Mouse (Mus musculus): Measurements from ENCODE around the gene Crim1.

The Crim1 gene

DNA sequence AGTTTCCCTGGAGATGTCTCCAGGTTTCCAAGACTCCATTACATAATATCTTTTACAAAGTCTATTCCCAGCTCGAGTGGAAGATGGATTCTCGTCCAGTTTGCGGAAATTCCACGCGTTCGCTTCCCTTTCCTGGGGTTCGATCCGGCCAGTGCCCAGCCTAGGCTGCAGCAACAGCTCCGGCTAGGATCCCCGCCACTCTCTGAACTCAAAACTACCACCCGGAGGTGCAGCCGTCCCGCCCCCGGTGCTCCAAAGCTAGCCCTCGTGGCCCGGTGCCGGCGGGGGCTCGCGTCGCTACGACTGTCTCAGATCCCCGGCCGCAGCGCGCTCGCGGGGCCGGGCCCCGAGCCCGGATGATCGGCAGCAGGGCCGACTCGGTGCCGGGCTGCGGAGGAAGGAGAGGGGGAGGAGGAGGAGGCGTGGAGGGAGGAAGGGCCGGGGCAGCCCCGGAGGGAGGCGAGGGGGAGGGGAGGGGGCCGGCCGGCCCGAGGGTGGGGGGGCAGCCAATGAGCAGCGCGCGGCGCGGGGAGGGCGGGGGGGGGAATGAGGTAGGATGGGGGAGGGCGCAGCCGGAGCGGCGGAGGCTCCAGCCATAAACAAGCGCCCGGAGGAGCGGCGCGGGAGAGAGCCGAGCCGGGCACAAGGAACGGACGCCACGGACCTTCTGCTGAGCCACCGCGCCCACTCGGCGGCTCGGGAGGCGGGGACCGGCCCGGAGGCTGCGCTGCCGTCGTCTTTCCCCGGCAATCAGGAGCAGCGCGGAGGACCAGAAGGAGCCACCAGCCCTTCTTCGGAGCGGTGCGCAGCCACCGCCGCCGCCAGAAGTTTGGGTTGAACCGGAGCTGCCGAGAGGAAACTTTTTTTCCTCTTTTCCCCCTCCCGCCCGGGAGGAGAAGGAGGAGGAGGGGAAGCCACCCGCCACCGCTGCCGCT lies at the start of gene Crim1:
Gene Crim1, plus strand, starts transcription at position 623 of the 935 bp plus-strand sequence.
- no peak for DNase-seq (ENCODE audit: extremely low read depth, low read depth)

DNA sequence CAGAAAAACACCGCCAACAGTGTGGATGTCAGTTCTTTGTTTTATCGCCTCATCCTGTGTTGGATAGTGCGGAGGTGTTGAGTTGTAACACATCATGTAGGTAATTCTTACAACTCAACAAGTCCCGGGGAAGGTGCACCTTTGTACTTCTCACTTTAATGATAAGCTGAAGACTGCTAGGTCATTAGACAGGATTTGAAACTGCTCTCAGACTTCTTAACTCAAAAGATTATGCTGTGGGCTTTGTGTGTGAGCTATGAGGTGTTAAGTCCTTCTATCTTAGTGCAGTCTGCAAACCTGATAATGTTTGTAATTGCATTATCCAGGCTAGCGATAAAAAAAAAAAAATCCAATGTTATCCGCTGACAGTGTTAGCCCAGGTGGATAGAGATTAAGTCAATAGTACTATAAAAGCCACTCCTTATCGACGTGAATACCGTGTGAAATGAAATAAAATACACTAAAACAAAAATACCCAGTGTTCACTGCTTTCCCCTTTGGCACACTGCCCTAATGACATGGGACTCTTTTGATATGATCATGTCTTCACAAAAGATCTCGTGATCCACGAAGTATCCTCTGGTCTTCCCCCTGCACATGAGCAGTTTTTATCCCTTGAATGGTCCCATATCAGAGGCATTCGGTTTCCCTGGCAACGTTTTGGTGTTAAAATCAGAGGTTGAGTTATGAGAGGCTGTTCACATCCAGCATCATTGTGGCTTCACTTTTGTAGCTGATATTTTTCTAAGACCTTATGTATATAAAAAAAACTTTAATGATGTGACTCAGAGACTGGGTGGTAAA lies 48.4 kb upstream of the Crim1 start:
- no peak for DNase-seq (ENCODE audit: extremely low read depth, low read depth)

DNA sequence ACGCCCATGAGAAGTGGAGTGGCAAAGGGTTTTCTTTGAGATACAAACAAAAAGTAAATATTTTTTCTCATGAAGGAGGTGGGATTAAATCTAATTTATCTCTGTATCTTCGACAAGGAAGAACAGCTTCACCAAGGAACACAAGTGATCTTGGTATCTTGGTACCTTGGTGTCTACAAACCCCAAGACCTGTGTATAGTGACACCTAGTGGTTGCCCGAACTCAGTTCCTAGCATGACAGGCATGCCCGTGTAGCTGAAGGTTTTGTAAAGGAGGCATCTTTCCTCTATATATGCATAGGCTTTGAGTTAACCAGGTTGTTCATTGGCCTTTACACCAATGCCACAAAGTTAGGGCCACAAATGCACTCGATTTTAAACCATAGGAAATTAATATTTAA lies 36.8 kb upstream of the Crim1 start:
- peak; percentile 67 for DNase-seq (ENCODE audit: extremely low read depth, low read depth)

- peak; percentile 14 for DNase-seq (ENCODE audit: extremely low read depth, low read depth)
Measured at GRCm38 (mm10) chr17:78163724-78164236, 36.3 kb upstream of the Crim1 start.

- no peak for DNase-seq (ENCODE audit: extremely low read depth, low read depth)
Measured at GRCm38 (mm10) chr17:78165855-78166254, 34.2 kb upstream of the Crim1 start.

GRCm38 (mm10) chr17:78166566-78166965 lies 33.5 kb upstream of the Crim1 start:
- DNase-seq (ENCODE audit: extremely low read depth, low read depth), result no peak

DNA sequence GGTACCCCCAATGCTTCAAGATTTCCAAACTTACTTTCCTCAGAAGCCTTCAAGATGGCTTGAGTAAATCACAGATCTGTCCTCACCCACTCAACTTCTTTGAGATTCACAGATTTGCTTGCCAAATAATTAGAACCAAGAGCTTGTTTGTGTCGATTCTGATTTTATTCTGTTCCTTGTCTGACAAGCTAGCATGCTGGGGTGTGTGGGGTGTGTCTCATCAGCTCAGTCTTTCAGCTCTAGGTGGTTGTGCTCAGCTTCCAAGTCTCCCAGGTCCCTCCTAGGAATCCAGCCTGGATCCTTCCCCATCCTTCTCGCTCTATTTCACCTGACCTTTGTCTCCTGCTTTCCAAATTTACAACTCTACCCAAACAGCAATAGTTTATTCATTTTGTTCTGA lies 27.7 kb upstream of the Crim1 start:
- no peak for DNase-seq (ENCODE audit: extremely low read depth, low read depth)

DNA sequence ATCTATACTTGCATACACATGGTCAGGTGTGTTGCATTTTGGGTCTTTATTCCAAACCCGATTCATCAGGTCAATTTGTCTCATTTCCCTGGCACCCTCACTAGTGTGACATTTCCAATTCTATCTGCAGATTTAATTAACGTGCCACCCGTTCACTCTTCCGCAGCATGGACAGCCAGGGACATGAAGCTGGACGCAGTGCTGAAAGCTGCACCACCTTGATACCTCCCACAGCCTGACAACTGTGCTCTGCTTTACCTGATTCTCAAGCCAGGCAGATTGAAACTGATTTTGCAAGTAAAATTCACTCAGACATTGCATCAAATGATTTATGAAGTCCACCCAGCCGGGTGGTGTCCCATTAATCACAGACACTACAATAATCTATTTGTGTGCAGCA lies 19.3 kb upstream of the Crim1 start:
- no peak for DNase-seq (ENCODE audit: extremely low read depth, low read depth)

GRCm38 (mm10) chr17:78196184-78196583 lies 3.9 kb upstream of the Crim1 start:
- no peak for DNase-seq (ENCODE audit: extremely low read depth, low read depth)

DNA sequence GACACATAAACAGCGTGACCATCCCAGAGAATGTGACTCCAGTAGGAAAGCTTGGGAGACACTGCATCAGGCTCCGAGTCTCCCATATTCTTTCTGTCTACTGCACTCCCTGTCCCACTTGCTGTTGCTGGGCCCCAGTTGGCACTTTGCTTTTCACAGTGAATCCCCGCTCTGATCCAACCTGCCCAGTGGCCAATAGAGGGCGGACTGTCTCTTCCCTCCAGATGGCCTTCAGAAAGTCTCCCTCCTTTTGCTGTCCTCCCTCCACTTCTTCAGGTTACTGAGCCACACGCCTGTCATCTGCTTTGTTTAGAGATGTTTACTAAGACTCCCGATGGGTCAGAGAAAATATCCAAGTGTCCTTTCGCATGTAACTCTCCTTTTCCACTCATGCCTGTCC lies 2.9 kb upstream of the Crim1 start:
- no peak for DNase-seq (ENCODE audit: extremely low read depth, low read depth)

- DNase-seq (ENCODE audit: extremely low read depth, low read depth), result no peak
Measured at GRCm38 (mm10) chr17:78198140-78198539, 1.9 kb upstream of the Crim1 start.

- no peak for DNase-seq (ENCODE audit: extremely low read depth, low read depth)
Measured at GRCm38 (mm10) chr17:78198820-78199219, 1.2 kb upstream of the Crim1 start.

DNA sequence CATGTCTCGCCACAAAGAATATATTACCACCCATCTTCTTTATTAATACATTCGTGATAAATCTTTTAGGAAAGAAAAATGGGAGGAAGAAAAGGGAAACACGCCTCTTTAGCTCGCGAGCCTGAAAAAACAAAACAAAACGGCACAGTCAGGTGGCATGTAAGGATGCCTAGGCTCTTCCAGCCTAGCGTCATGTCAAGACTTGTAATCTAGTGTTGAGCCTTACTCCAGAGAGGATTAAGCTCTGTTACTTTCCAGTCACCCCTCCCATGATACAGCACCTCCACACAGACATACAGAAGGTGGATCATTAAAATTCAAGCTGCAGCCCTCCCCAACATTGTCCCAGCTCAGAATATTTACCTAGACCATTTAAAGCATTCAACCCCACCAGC lies 820 bp upstream of the Crim1 start:
- no peak for DNase-seq (ENCODE audit: extremely low read depth, low read depth)

DNA sequence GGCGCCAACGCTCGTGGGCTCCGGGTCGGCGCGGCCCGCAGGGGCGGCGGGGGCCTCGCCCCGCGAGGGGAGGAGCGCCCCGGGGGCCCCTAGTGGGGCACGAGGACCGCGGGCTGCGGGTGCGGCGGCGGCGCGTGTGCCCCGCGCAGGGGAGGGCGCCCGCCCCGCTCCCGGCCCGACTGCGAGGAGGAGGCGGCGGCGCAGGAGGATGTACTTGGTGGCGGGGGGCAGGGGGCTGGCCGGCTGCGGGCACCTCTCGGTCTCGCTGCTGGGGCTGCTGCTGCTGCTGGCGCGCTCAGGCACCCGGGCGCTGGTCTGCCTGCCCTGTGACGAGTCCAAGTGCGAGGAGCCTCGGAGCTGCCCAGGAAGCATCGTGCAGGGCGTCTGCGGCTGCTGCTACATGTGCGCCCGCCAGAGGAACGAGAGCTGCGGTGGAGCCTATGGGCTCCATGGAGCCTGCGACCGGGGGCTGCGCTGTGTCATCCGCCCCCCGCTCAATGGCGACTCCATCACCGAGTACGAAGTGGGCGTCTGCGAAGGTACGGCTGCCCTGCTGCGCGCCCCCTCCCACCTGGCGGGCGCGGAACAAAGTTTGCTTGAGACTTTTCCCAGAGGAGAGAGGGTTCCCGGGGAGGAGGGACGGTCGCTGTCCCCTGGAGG lies 643 bp downstream of the Crim1 start:
- DNase-seq (ENCODE audit: extremely low read depth, low read depth), result no peak

GRCm38 (mm10) chr17:78201221-78202058 lies 1.4 kb downstream of the Crim1 start:
- no peak for DNase-seq (ENCODE audit: extremely low read depth, low read depth)

- DNase-seq (ENCODE audit: extremely low read depth, low read depth), result no peak
Measured at GRCm38 (mm10) chr17:78202221-78202620, 2.2 kb downstream of the Crim1 start.

- DNase-seq (ENCODE audit: extremely low read depth, low read depth), result no peak
Measured at GRCm38 (mm10) chr17:78202756-78203155, 2.7 kb downstream of the Crim1 start.

DNA sequence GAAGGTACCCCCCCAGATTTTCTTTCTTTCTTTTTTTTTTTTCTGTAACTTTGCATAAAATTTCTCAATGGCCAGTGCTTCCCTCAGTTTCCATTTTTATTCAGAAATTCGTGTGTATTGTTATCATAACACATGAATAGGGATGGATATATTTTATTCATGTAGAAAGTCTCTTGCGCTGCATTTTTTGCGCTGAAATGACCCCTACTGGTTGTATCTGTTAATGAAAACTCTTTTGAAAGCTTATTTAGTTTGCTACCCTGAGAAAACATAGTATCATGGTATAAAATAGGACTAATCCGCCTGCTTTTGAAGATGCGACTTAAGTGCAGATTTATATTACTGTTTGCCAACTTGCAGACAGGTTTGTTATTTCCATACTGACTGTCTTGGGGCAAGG lies 3.4 kb downstream of the Crim1 start:
- no peak for DNase-seq (ENCODE audit: extremely low read depth, low read depth)

DNA sequence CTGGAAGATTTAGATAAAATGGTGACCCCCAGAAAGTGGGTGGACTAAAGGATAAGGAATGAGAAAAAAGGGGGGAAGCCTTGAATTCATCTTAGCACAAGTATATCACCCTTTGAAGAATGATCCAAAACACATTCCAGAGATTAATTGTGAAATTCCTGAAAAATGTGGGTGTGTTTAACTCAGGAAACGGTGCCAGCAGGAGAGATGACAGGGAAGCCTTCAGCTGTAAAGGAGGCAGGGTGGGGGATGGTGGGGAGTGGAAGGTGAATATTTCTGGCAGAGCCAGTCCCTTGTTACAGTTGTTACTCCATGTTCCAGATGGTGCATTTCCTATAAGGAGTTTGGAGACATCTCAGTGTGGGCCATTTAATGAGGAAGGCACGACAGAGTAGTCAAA lies 6.4 kb downstream of the Crim1 start:
- DNase-seq (ENCODE audit: extremely low read depth, low read depth), result no peak

- DNase-seq (ENCODE audit: extremely low read depth, low read depth), result no peak
Measured at GRCm38 (mm10) chr17:78207246-78207645, 7.2 kb downstream of the Crim1 start.

- DNase-seq (ENCODE audit: extremely low read depth, low read depth), result no peak
Measured at GRCm38 (mm10) chr17:78208805-78209204, 8.8 kb downstream of the Crim1 start.
